Mouse (Mus musculus): ENCODE measurements at regions not wholly inside any gene's neighbourhood (a gene's known extent, or its start where the extent isn't known, plus 50 kb on each side); places are given as distances from the start of the nearest gene placed in this dataset.

- TF ChIP-seq CTCF (IDR thresholded peaks at IDR 0.05; ENCODE audit: control insufficient read depth, insufficient read depth, insufficient read length), result no peak
- TF ChIP-seq USF1 (IDR thresholded peaks at IDR 0.05; ENCODE audit: low read depth), result no peak
- no peak for TF ChIP-seq MYOG (IDR thresholded peaks at IDR 0.05; ENCODE audit: control insufficient read depth, extremely low read depth, insufficient read length)
- no peak for TF ChIP-seq CEBPB (IDR thresholded peaks at IDR 0.05; ENCODE audit: low read depth)
- no peak for TF ChIP-seq MAX (IDR thresholded peaks at IDR 0.05)
- TF ChIP-seq MYOD1 (IDR thresholded peaks at IDR 0.05; ENCODE audit: control insufficient read depth, insufficient read length, low read depth), result peak; percentile 94
- no peak for TF ChIP-seq FOSL1 (IDR thresholded peaks at IDR 0.05; ENCODE audit: insufficient read depth, low read length, poor library complexity, severe bottlenecking)
Measured at GRCm38 (mm10) chr6:84315175-84315912, 278.4 kb downstream of the Cyp26b1 start.

All from C2C12 (cell line).